Mouse (Mus musculus) liver, postnatal 0 days (tissue): Measurements from ENCODE around the gene Tmem123.

Experiments
- CTCF ChIP-seq: sonication (generic); IDR thresholded peaks from 2 replicates; pipeline ENCODE4 v1.5.1; 2016; ENCODE audit warnings: antibody characterized with exemption, low read depth
- EP300 ChIP-seq: IDR thresholded peaks from 2 replicates; pipeline ENCODE4 v1.6.1; 2016; ENCODE audit warnings: antibody characterized with exemption, low read depth, mild to moderate bottlenecking

DNA sequence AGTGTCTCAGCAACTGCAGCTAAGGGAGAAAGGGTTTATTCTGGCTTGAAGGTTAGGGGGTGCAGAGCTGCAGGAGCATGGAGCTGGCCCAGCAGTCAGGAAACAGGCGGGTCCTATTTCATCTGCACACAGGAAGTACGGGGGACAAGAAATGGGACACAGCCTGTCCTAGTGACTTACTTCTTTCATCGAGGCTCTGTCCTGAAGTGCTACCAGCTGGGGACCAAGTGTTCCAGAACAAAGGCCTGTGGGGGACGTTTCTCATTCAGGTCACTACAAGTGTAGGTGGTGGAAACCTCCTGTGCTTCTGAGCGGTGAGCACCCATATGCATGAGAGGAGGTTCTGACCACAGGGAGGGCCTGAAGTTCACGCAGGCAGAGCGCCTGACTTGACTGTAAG lies 14.9 kb downstream of the Tmem123 start:
- TF ChIP-seq CTCF (no peak), EP300 (no peak)
